Mouse (Mus musculus) limb, embryonic 10.5 days (tissue): ENCODE results near the gene Anapc15. TPM values are rescaled to one million over a fixed set of nuclear protein-coding genes. Genes with fewer than 3 reads are reported as not detected.

ENCODE experiments used
- DNase-seq: peaks from one replicate; pipeline ENCODE4 v3.0.0-alpha.2; 2017; ENCODE audit warnings: low spot score
- H3K27ac ChIP-seq: fragments of 300-500 bp; sonication (generic); 2 replicates; pipeline ENCODE4 v1.5.1; 2016; ENCODE audit warnings: mild to moderate bottlenecking
- H3K27me3 ChIP-seq: fragments of 300-500 bp; sonication (generic); 2 replicates; pipeline ENCODE4 v1.6.1; 2016; ENCODE audit warnings: low read depth, mild to moderate bottlenecking; ENCODE audit not compliant: poor library complexity, severe bottlenecking
- H3K36me3 ChIP-seq: fragments of 300-500 bp; sonication (generic); 2 replicates; pipeline ENCODE4 v1.6.1; 2016; ENCODE audit warnings: mild to moderate bottlenecking, moderate library complexity
- H3K4me1 ChIP-seq: fragments of 300-500 bp; sonication (generic); 2 replicates; pipeline ENCODE4 v1.6.1; 2016
- H3K4me3 ChIP-seq: fragments of 300-500 bp; sonication (generic); 2 replicates; pipeline ENCODE4 v1.5.1; 2016; ENCODE audit warnings: mild to moderate bottlenecking, moderate library complexity
- H3K9me3 ChIP-seq: fragments of 300-500 bp; sonication (generic); replicated peaks from 2 replicates; pipeline ENCODE4 v1.6.1; 2016; ENCODE audit warnings: mild to moderate bottlenecking
- WGBS: fragments of 180-500 bp; shearing (Covaris S2); methylation state at CpG from one replicate; pipeline ENCODE4 v1.1.7; 2016; 5-methylcytosine and 5-hydroxymethylcytosine counted together
- polyA plus RNA-seq: library from polyadenylated mRNA; unstranded; fragments of >200 nt; fragmentation: Nextera tagmentation; extraction: Ambion mirVana; gene quantifications from 2 replicates; pipeline ENCODE4 v1.2.1, GENCODE M21; 2016

Gene Anapc15
- polyA plus RNA-seq, 1 experiment from 2014 or later, result 115 TPM

- Histone ChIP-seq H3K9me3 (no peaks in the 10 kb centered on the region), H3K27ac (no peak overlapping the region), H3K4me1 (no peaks in the 10 kb centered on the region), H3K4me3 (no peak overlapping the region), H3K36me3 (no peaks in the 10 kb centered on the region), H3K27me3 (no peaks in the 10 kb centered on the region)
- WGBS, result 84% methylated on average over 4 of the region's 4 CpGs
- DNase-seq, result no peak
Observed at GRCm38 (mm10) chr7:101888460-101888859, 24.9 kb downstream of the Anapc15 start.

DNA sequence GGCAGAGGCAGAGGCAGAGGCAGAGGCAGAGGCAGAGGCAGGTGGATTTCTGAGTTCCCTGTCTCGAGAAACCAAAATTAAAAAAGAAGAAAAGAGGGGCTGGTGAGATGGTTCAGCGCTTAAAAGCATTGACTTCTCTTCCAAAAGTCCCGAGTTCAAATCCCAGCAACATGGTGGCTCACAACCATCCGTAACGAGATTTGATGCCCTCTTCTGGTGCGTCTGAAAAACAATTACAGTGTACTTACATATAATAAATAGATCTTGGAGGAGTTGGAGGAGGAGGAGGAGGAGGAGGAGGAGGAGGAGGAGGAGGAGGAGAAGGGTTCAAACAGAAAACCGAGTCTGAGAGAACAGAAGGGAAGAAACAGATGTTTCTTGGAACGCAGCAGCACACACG lies 32.2 kb downstream of the Anapc15 start:
- DNase-seq, result no peak
- peak overlapping the region; percentile 67 for H3K4me3 ChIP-seq
- no peaks in the 10 kb centered on the region for H3K9me3 ChIP-seq
- H3K36me3 ChIP-seq, result peaks cover 18% of the 10 kb centered on the region
- WGBS, result 38% methylated on average over 9 of the region's 9 CpGs
- H3K27ac ChIP-seq, result peak overlapping the region; percentile 95
- no peaks in the 10 kb centered on the region for H3K27me3 ChIP-seq
- H3K4me1 ChIP-seq, result peaks cover 8% of the 10 kb centered on the region; the same call in 1 of the 2 replicates

DNA sequence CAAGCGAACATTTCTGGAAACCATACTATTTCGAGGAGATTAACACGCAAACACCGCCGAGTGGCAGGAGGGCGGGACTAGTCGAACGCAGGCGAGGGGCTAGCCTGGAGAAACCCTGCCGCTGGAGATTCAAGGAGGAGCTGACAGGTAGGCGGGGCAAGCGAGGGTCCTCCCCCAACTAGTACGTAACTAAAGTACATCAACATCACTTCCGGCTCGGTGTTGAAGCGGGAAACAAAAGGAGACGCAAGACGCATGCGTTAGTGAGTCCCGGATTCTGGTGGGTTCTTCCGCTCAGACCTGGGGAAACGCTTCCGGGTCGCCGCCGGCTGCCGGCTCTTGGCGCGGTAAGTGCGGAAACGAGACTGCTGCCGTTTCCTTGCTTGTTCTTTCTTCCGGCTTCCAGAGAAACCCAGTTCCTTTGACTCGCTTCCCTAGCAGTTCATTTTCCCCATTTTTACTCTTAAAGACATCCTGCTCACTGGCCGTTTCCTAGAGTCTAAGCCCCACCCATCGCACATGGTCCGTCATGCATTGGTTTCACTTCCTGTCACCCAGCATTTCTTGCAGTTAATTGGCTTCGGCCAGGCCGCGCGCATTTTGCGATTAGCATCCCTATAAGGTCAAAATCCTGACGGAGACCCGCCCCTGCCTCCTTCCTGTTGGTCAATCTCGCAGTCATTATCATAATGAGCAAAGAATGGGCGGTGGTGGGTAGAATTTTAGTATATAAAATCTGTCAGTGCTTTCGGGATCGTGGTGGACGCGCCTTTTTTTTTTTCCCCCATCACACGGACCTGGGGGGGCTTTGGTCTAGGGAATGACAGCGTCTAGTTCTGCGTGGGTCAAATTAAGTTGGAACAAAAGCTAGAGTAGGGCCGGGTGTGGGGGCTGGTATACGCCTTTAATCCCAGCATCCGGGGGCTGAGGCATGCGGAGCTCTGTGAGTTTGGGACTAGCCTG lies 32.9 kb downstream of the Anapc15 start:
- under 1% methylated on average over 57 of the region's 57 CpGs for WGBS
- peak overlapping the region; percentile 95 for H3K27ac ChIP-seq
- no peaks in the 10 kb centered on the region for H3K9me3 ChIP-seq
- peak overlapping the region; percentile 67 for H3K4me3 ChIP-seq
- H3K4me1 ChIP-seq, result peaks cover 13% of the 10 kb centered on the region
- DNase-seq, result peak; percentile 94
- H3K36me3 ChIP-seq, result peaks cover 21% of the 10 kb centered on the region
- H3K27me3 ChIP-seq, result no peaks in the 10 kb centered on the region

- peak overlapping the region; percentile 16 for H3K27ac ChIP-seq
- H3K4me3 ChIP-seq, result 0 out of 2 replicates have a peak overlapping the region, but pooled peaks have one; percentile 6
- H3K36me3 ChIP-seq, result peaks cover 34% of the 10 kb centered on the region
- H3K27me3 ChIP-seq, result no peaks in the 10 kb centered on the region
- WGBS, result 93% methylated on average over 16 of the region's 16 CpGs
- DNase-seq, result no peak
- H3K9me3 ChIP-seq, result no peaks in the 10 kb centered on the region
- peaks cover 17% of the 10 kb centered on the region for H3K4me1 ChIP-seq
Observed at GRCm38 (mm10) chr7:101900331-101901097, 37.0 kb downstream of the Anapc15 start.

- WGBS, result 94% methylated on average over 10 of the region's 10 CpGs
- peaks cover 23% of the 10 kb centered on the region for H3K4me1 ChIP-seq
- H3K36me3 ChIP-seq, result peaks cover 34% of the 10 kb centered on the region
- H3K4me3 ChIP-seq, result no peak overlapping the region
- no peak for DNase-seq
- no peaks in the 10 kb centered on the region for H3K27me3 ChIP-seq
- no peaks in the 10 kb centered on the region for H3K9me3 ChIP-seq
- no peak overlapping the region for H3K27ac ChIP-seq
Observed at GRCm38 (mm10) chr7:101901969-101902368, 38.5 kb downstream of the Anapc15 start.

GRCm38 (mm10) chr7:101902846-101903245 lies 39.3 kb downstream of the Anapc15 start:
- Histone ChIP-seq H3K4me1 (peaks cover 26% of the 10 kb centered on the region), H3K27ac (no peak overlapping the region), H3K27me3 (no peaks in the 10 kb centered on the region), H3K4me3 (no peak overlapping the region), H3K9me3 (no peaks in the 10 kb centered on the region), H3K36me3 (peaks cover 34% of the 10 kb centered on the region)
- no peak for DNase-seq

DNA sequence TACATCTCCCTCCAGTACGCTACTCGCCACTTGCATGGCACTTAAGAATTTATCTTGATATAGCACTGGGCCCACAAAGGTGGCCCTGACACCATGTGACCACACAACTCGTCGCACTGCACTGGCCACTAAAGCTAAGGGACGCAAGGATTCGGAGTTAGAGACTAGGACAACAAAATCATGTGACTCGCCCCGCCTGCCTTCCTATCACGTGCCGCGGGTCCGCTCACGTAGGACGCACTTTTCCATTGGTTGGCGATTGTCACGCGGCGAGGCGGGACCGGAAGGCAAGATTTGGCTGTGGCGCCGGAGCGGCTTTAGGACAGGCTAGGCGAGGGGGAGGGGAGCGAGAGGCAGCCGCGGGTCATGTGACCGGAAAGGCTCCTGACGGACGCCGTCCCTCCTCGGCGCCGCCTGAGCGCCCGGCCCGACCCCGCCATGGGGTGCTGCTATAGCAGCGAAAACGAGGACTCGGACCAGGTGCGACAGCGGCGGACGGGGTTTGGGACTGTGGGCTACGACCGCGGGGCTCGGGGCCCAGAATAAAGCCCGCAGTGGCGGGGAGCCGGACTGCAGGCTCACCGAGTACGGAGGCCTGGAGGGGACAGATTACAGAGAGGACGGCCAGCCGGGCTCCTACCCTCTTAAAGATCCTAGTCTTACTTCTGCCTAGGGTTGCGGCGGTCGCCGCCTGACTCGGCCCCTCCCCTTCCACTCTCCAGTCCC lies 42.2 kb downstream of the Anapc15 start, which contains the start of gene Lamtor1:
Gene Lamtor1, plus strand, starts transcription at position 344 of the 726 bp plus-strand sequence.
- peak; percentile 99 for DNase-seq
- Histone ChIP-seq H3K4me3 (peak within 1 kb of the TSS; percentile 77), H3K36me3 (peaks cover 42% of the 10 kb centered on the region), H3K27ac (peak within 1 kb of the TSS; percentile 96), H3K4me1 (peaks cover 31% of the 10 kb centered on the region), H3K27me3 (no peaks in the 10 kb centered on the region), H3K9me3 (no peaks in the 10 kb centered on the region)
- under 1% methylated on average over 61 of the region's 61 CpGs for WGBS

DNA sequence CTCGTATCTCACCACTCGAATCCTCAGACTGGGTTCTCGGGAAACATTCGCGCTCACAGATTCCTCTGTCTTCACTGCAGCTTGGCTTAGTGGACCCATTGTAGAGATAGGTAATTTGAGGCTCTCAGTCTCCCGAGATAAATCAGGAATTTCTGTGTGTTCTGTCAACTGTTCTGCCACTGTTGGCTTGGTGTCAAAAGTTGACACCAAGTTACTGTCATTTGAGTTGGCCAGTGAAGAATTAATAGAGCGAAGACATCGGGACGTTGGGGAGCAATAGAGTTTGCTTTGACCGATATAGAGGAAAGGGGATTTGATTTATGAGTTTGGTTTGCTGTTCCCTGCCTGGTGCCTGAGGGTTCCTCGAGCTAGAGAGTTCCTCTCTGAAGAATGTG lies 42.8 kb downstream of the Anapc15 start, which contains the start of gene Tomt:
Gene Tomt, minus strand, starts transcription at position 73 of the 395 bp plus-strand sequence.
- Histone ChIP-seq H3K4me1 (peaks cover 26% of the 10 kb centered on the region), H3K4me3 (peak within 1 kb of the TSS; percentile 77), H3K27me3 (no peaks in the 10 kb centered on the region), H3K27ac (peak within 1 kb of the TSS; percentile 96), H3K36me3 (peaks cover 45% of the 10 kb centered on the region), H3K9me3 (no peaks in the 10 kb centered on the region)
- no peak for DNase-seq
- 17% methylated on average over 11 of the region's 11 CpGs for WGBS

DNA sequence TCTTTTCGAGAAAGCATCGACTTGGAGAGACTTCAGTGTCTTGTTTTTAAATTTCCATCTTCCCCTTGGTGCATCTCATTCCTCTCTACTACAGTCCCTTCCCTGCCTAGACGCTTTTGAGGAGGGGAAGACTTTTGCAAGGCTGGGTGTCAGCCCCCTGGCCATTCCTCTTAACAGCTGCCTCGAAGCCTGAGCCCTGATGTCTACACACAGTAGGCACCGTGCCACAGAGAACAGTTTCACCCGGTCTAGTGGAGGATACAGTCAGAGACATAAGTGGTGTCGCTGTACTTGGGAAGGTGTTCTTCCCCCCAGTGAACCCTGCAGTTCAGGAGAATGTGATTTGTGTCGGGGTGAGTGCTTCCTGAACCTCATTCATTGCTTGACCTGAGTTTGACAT lies 43.2 kb downstream of the Anapc15 start:
- Histone ChIP-seq H3K4me3 (peak overlapping the region; percentile 77), H3K27me3 (no peaks in the 10 kb centered on the region), H3K9me3 (no peaks in the 10 kb centered on the region), H3K4me1 (peaks cover 26% of the 10 kb centered on the region), H3K27ac (peak overlapping the region; percentile 96), H3K36me3 (peaks cover 48% of the 10 kb centered on the region)
- 75% methylated on average over 8 of the region's 8 CpGs for WGBS
- no peak for DNase-seq

GRCm38 (mm10) chr7:101908367-101908766 lies 44.9 kb downstream of the Anapc15 start:
- no peak overlapping the region for H3K4me3 ChIP-seq
- no peak overlapping the region for H3K27ac ChIP-seq
- no peak for DNase-seq
- peaks cover 52% of the 10 kb centered on the region for H3K36me3 ChIP-seq
- no peaks in the 10 kb centered on the region for H3K27me3 ChIP-seq
- WGBS, result 81% methylated on average over 4 of the region's 4 CpGs
- H3K9me3 ChIP-seq, result no peaks in the 10 kb centered on the region
- H3K4me1 ChIP-seq, result peaks cover 26% of the 10 kb centered on the region

GRCm38 (mm10) chr7:101910138-101910537 lies 46.6 kb downstream of the Anapc15 start:
- Histone ChIP-seq H3K9me3 (no peaks in the 10 kb centered on the region), H3K27me3 (no peaks in the 10 kb centered on the region), H3K27ac (no peak overlapping the region), H3K4me3 (no peak overlapping the region), H3K4me1 (peaks cover 25% of the 10 kb centered on the region), H3K36me3 (peaks cover 70% of the 10 kb centered on the region)
- no peak for DNase-seq
- 89% methylated on average over 4 of the region's 4 CpGs for WGBS

DNA sequence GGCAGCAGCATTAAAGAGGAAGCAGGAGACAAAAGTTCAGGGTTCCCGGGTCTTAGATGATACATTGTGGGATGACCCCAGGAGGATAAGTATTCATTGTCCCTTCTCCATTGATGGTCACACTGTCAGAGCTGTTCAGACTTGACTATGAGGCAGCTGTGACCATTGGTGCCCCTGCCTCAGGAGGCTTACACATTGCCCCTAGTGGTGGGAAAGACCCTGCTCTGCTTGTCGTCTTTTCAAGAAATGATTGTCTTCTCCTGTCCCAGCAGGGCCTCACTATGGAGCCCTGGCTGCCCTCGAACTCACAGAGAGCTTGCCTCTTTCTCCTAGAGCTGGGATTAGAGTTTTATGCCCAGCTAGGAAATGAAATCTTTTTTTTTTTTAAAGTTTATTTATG lies 48.5 kb downstream of the Anapc15 start:
- Histone ChIP-seq H3K9me3 (no peaks in the 10 kb centered on the region), H3K4me1 (peaks cover 15% of the 10 kb centered on the region), H3K27me3 (no peaks in the 10 kb centered on the region), H3K27ac (no peak overlapping the region), H3K4me3 (no peak overlapping the region), H3K36me3 (peaks cover 76% of the 10 kb centered on the region)
- DNase-seq, result no peak
- 61% methylated on average over 3 of the region's 3 CpGs for WGBS
